Mouse (Mus musculus): ENCODE measurements at regions not wholly inside any gene's neighbourhood (a gene's known extent, or its start where the extent isn't known, plus 50 kb on each side); places are given as distances from the start of the nearest gene placed in this dataset.

DNA sequence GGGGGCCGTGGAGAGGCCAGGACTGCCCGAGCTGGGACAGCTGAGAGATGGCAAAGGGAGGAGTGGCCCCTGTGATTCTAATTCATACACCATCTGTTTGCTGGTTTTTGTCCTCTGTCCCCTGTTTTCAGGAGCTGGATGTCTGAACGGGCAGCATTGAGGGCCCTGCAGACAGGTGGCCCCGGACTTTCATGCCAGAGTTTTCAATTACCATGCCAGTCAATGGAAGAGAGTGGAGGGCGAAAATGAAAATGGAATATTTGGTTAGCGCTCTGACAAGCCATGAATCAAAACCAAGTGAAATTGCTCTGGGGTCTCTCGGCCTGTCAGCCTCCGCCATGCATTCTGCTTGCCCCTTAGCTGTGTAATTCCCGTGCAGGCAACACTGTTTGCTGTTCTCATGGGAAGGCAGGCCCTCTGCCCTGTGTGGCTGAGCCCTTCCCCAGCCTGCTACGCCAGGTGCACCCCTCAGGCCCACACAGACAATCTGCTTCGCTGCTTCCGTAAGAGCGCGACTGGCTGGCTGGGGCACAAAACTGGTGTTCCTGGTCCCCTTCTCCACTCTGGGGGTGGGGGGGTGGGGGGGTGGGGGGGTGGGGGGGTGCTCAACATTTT is 127.9 kb upstream of the 9630041A04Rik start:
- ATAC-seq (ENCODE audit: insufficient number of reproducible peaks, insufficient read depth, low FRiP score, low read depth): no peak
- Histone ChIP-seq H3K27ac (ENCODE audit: low read length) (no peak overlapping the region), H3K9me3 (ENCODE audit: control insufficient read depth, low read depth, low read length) (no peaks in the 10 kb centered on the region), H3K27me3 (ENCODE audit: control insufficient read depth, insufficient read depth, low read length) (no peaks in the 10 kb centered on the region), H3K4me2 (replicated peaks; ENCODE audit: low read depth, low read length) (no peak overlapping the region), H3K9ac (replicated peaks; ENCODE audit: low read depth, low read length) (no peak overlapping the region), H3K4me1 (ENCODE audit: control insufficient read depth, insufficient read depth, low read length) (peaks cover 5% of the 10 kb centered on the region; the same call in 1 of the 2 replicates), H3K36me3 (ENCODE audit: control insufficient read depth, insufficient read depth, low read length) (no peaks in the 10 kb centered on the region), H3K4me3 (ENCODE audit: low read depth, low read length) (no peak overlapping the region)
- WGBS: 47% methylated on average over 14 of the region's 14 CpGs

DNA sequence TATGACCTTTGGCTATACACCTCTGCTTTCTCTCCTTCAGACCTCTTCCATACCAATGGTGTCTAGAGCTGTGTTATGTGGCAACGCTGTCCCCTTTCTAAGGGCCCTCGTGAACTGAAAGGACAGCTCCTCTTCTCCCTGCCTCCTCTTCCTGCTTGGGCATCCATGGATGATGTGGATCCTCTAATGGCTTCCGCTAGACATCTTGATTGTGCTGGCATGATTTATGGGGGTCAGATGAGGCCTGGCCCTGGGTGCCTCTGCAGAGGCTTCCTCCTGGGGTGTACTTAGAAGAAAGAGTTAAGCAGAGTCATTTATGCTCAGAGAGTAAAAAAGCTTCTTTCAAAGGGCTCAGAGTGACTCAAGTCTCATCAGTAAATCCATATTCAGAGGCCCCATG is 131.5 kb upstream of the 9630041A04Rik start:
- no peak for ATAC-seq (ENCODE audit: insufficient number of reproducible peaks, insufficient read depth, low FRiP score, low read depth)
- H3K27ac ChIP-seq (ENCODE audit: low read length): no peak overlapping the region
- WGBS: 44% methylated on average over 3 of the region's 3 CpGs
- H3K27me3 ChIP-seq (ENCODE audit: control insufficient read depth, insufficient read depth, low read length): no peaks in the 10 kb centered on the region
- H3K9me3 ChIP-seq (ENCODE audit: control insufficient read depth, low read depth, low read length): no peaks in the 10 kb centered on the region
- H3K4me1 ChIP-seq (ENCODE audit: control insufficient read depth, insufficient read depth, low read length): peaks cover 5% of the 10 kb centered on the region; the same call in 1 of the 2 replicates
- no peak overlapping the region for H3K4me3 ChIP-seq (ENCODE audit: low read depth, low read length)
- no peak overlapping the region for H3K4me2 ChIP-seq (replicated peaks; ENCODE audit: low read depth, low read length)
- no peaks in the 10 kb centered on the region for H3K36me3 ChIP-seq (ENCODE audit: control insufficient read depth, insufficient read depth, low read length)
- no peak overlapping the region for H3K9ac ChIP-seq (replicated peaks; ENCODE audit: low read depth, low read length)

DNA sequence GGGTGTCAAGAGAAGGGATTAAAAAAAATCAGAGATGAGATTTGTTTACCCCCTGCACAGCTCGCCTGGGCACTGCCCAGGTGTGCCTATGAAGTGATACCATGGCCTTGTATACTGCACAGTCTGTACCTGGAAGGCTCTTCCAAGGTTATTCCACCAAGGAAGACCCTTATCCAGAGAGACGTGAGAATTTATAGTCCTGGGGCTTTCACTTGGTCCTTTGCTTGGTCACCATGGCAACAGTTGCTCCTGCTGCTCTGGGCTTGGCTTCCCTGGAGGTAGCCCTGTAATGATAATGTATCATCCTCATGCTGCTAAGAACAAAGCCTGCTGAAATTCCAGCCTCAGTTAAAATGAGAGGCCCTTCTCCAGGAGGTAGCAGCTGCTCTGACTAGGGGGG is 143.7 kb upstream of the 9630041A04Rik start:
- H3K4me2 ChIP-seq (replicated peaks; ENCODE audit: low read depth, low read length): no peak overlapping the region
- no peak overlapping the region for H3K4me3 ChIP-seq (ENCODE audit: low read depth, low read length)
- H3K27ac ChIP-seq (ENCODE audit: low read length): no peak overlapping the region
- H3K27me3 ChIP-seq (ENCODE audit: control insufficient read depth, insufficient read depth, low read length): no peaks in the 10 kb centered on the region
- no peaks in the 10 kb centered on the region for H3K36me3 ChIP-seq (ENCODE audit: control insufficient read depth, insufficient read depth, low read length)
- 35% methylated on average over 2 of the region's 2 CpGs for WGBS
- no peaks in the 10 kb centered on the region for H3K9me3 ChIP-seq (ENCODE audit: control insufficient read depth, low read depth, low read length)
- H3K4me1 ChIP-seq (ENCODE audit: control insufficient read depth, insufficient read depth, low read length): no peaks in the 10 kb centered on the region
- ATAC-seq (ENCODE audit: insufficient number of reproducible peaks, insufficient read depth, low FRiP score, low read depth): no peak
- no peak overlapping the region for H3K9ac ChIP-seq (replicated peaks; ENCODE audit: low read depth, low read length)

DNA sequence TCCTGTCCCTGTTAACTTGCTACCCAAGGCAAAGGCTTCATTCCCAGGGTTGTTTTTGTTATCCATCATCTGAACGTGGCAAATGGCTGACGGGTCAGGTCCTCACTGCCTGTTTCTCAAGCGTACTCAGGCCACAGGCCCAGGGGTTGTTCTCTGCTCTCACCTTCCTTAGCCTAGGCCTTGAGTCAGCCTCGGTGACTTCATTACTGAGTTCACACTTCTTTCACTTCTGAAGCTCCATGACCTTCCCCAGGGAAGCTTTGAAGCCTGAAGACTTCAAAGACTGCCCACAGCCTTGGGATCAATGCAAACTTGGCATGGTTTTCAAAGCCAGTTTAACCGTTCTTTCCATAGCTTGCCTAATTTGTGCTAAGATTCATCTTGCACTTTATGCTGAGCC is 145.3 kb upstream of the 9630041A04Rik start:
- Histone ChIP-seq H3K27ac (ENCODE audit: low read length) (no peak overlapping the region), H3K27me3 (ENCODE audit: control insufficient read depth, insufficient read depth, low read length) (no peaks in the 10 kb centered on the region), H3K9me3 (ENCODE audit: control insufficient read depth, low read depth, low read length) (no peaks in the 10 kb centered on the region), H3K4me1 (ENCODE audit: control insufficient read depth, insufficient read depth, low read length) (no peaks in the 10 kb centered on the region), H3K4me3 (ENCODE audit: low read depth, low read length) (no peak overlapping the region), H3K9ac (replicated peaks; ENCODE audit: low read depth, low read length) (no peak overlapping the region), H3K4me2 (replicated peaks; ENCODE audit: low read depth, low read length) (no peak overlapping the region), H3K36me3 (ENCODE audit: control insufficient read depth, insufficient read depth, low read length) (no peaks in the 10 kb centered on the region)
- no peak for ATAC-seq (ENCODE audit: insufficient number of reproducible peaks, insufficient read depth, low FRiP score, low read depth)
- 48% methylated on average over 5 of the region's 5 CpGs for WGBS

DNA sequence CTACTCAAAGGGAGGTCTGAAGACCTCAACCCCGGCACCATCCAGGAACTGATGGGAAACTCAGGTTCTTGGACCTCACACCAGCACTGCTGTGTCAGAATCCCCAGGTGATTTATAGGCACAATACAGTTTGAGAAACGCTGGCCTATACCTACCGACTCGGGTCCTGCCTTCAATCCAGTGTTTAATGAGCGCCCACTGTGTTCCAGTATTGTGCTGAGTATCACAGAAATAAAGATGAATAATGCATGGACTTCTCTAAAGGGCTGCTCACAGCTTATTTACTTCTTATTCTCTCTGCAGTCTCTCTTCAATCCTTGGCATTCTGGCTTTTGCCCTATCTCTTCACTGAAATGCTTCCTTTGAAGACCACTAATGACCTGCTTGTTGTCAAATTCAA is 146.8 kb upstream of the 9630041A04Rik start:
- Histone ChIP-seq H3K9me3 (ENCODE audit: control insufficient read depth, low read depth, low read length) (no peaks in the 10 kb centered on the region), H3K27me3 (ENCODE audit: control insufficient read depth, insufficient read depth, low read length) (no peaks in the 10 kb centered on the region), H3K4me3 (ENCODE audit: low read depth, low read length) (no peak overlapping the region), H3K4me1 (ENCODE audit: control insufficient read depth, insufficient read depth, low read length) (no peaks in the 10 kb centered on the region), H3K27ac (ENCODE audit: low read length) (no peak overlapping the region), H3K9ac (replicated peaks; ENCODE audit: low read depth, low read length) (no peak overlapping the region), H3K4me2 (replicated peaks; ENCODE audit: low read depth, low read length) (no peak overlapping the region), H3K36me3 (ENCODE audit: control insufficient read depth, insufficient read depth, low read length) (no peaks in the 10 kb centered on the region)
- ATAC-seq (ENCODE audit: insufficient number of reproducible peaks, insufficient read depth, low FRiP score, low read depth): no peak
- 75% methylated on average over 5 of the region's 5 CpGs for WGBS

DNA sequence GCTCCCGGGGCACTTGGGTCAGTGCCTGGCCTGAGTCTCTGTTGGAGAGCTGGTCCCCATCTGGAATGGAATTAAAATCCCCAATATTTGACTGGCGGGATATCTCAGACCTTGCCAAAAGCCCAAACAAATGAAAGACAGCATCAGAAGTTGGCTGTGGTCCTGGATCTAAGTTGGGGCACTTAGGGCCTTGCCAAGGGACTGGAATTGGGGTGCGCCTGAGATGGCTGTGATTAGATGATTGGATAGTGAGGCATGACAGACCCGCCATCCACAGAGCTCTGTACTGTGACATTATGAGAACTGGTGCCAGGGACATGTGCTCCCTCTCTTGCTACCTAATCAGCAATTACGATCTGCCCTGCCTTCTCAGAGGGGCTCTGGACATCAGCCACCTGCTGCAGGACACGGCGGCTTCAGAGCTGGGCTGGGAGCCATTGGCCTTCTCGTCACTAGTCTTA is 151.0 kb upstream of the 9630041A04Rik start:
- no peak for ATAC-seq (ENCODE audit: insufficient number of reproducible peaks, insufficient read depth, low FRiP score, low read depth)
- Histone ChIP-seq H3K4me3 (ENCODE audit: low read depth, low read length) (no peak overlapping the region), H3K4me1 (ENCODE audit: control insufficient read depth, insufficient read depth, low read length) (no peaks in the 10 kb centered on the region), H3K4me2 (replicated peaks; ENCODE audit: low read depth, low read length) (no peak overlapping the region), H3K27ac (ENCODE audit: low read length) (no peak overlapping the region), H3K27me3 (ENCODE audit: control insufficient read depth, insufficient read depth, low read length) (no peaks in the 10 kb centered on the region), H3K9ac (replicated peaks; ENCODE audit: low read depth, low read length) (no peak overlapping the region), H3K36me3 (ENCODE audit: control insufficient read depth, insufficient read depth, low read length) (no peaks in the 10 kb centered on the region), H3K9me3 (ENCODE audit: control insufficient read depth, low read depth, low read length) (no peaks in the 10 kb centered on the region)
- 83% methylated on average over 8 of the region's 8 CpGs for WGBS

DNA sequence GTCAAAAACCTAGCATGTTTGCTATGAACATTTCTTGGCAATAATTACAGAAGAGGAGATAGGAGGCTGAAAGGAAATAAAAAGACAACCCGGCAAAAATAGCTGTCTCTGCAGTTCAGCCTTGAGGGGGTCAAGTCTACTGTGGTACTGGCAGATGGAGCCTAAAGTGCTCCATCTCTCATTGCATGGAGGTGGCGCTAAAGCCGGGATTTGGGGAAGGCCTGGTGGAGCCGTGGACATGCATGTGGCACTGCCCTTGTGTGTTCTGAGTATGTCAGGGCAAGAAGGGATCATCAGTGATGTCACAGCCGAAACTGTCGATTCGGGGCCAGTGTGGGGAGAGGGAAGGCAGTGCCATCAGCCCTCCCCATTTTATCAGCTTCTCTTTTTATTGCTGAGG is 161.3 kb upstream of the 9630041A04Rik start:
- Histone ChIP-seq H3K27ac (ENCODE audit: low read length) (no peak overlapping the region), H3K9ac (replicated peaks; ENCODE audit: low read depth, low read length) (no peak overlapping the region), H3K9me3 (ENCODE audit: control insufficient read depth, low read depth, low read length) (no peaks in the 10 kb centered on the region), H3K4me3 (ENCODE audit: low read depth, low read length) (no peak overlapping the region), H3K36me3 (ENCODE audit: control insufficient read depth, insufficient read depth, low read length) (no peaks in the 10 kb centered on the region), H3K4me2 (replicated peaks; ENCODE audit: low read depth, low read length) (no peak overlapping the region), H3K27me3 (ENCODE audit: control insufficient read depth, insufficient read depth, low read length) (no peaks in the 10 kb centered on the region), H3K4me1 (ENCODE audit: control insufficient read depth, insufficient read depth, low read length) (no peaks in the 10 kb centered on the region)
- ATAC-seq (ENCODE audit: insufficient number of reproducible peaks, insufficient read depth, low FRiP score, low read depth): no peak
- 81% methylated on average over 7 of the region's 7 CpGs for WGBS

DNA sequence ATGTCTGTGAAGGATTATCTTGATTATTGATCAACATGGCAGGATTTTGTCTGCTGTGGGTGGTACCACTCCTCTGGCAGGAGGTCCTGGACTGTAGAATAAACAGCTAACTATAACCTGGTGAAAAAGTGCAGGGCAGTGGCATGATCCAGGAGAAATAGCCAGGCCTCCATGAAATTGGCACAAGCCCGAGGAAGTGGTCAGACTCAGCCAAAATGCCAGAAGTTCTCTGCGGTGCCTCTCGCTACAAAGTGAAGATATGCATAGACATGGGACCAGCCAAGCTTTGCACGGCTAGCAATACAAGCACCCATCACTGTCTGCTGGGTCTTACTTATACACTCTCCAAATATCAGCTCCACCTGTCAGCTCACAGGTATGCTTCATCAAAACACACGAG is 167.6 kb upstream of the 9630041A04Rik start:
- Histone ChIP-seq H3K9me3 (ENCODE audit: control insufficient read depth, low read depth, low read length) (no peaks in the 10 kb centered on the region), H3K36me3 (ENCODE audit: control insufficient read depth, insufficient read depth, low read length) (no peaks in the 10 kb centered on the region), H3K27me3 (ENCODE audit: control insufficient read depth, insufficient read depth, low read length) (no peaks in the 10 kb centered on the region), H3K9ac (replicated peaks; ENCODE audit: low read depth, low read length) (no peak overlapping the region), H3K4me1 (ENCODE audit: control insufficient read depth, insufficient read depth, low read length) (peaks cover 5% of the 10 kb centered on the region; the same call in 1 of the 2 replicates), H3K4me3 (ENCODE audit: low read depth, low read length) (no peak overlapping the region), H3K4me2 (replicated peaks; ENCODE audit: low read depth, low read length) (no peak overlapping the region), H3K27ac (ENCODE audit: low read length) (no peak overlapping the region)
- WGBS: 88% methylated on average over 5 of the region's 5 CpGs
- ATAC-seq (ENCODE audit: insufficient number of reproducible peaks, insufficient read depth, low FRiP score, low read depth): no peak

DNA sequence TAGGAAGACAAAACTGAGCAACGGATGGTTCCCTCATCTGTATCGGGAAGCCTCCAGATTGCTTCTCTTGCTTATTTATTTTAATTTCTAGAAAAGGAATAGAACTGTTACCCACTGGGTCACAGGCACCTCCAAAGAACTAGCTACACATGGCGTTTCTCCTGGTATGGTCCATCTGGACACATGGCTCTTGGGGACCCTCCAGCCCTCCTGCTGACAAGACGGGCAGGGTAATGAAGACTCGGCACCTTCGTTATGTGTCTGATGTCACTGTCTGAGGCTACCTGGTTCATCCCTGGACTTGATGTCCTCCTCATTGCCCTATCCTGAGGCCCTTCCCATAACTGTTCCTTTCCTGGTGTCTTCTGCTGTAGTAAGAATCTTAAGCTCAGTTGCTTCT is 170.3 kb upstream of the 9630041A04Rik start:
- Histone ChIP-seq H3K4me1 (ENCODE audit: control insufficient read depth, insufficient read depth, low read length) (peaks cover 5% of the 10 kb centered on the region; the same call in 1 of the 2 replicates), H3K9me3 (ENCODE audit: control insufficient read depth, low read depth, low read length) (no peaks in the 10 kb centered on the region), H3K4me3 (ENCODE audit: low read depth, low read length) (no peak overlapping the region), H3K36me3 (ENCODE audit: control insufficient read depth, insufficient read depth, low read length) (no peaks in the 10 kb centered on the region), H3K4me2 (replicated peaks; ENCODE audit: low read depth, low read length) (no peak overlapping the region), H3K9ac (replicated peaks; ENCODE audit: low read depth, low read length) (no peak overlapping the region), H3K27ac (ENCODE audit: low read length) (no peak overlapping the region), H3K27me3 (ENCODE audit: control insufficient read depth, insufficient read depth, low read length) (no peaks in the 10 kb centered on the region)
- ATAC-seq (ENCODE audit: insufficient number of reproducible peaks, insufficient read depth, low FRiP score, low read depth): no peak
- WGBS: 89% methylated on average over 6 of the region's 6 CpGs

Data from stomach, embryonic 14.5 days (tissue).